Mouse (Mus musculus): ENCODE data around the gene Phactr1.

Gene Phactr1

DNA sequence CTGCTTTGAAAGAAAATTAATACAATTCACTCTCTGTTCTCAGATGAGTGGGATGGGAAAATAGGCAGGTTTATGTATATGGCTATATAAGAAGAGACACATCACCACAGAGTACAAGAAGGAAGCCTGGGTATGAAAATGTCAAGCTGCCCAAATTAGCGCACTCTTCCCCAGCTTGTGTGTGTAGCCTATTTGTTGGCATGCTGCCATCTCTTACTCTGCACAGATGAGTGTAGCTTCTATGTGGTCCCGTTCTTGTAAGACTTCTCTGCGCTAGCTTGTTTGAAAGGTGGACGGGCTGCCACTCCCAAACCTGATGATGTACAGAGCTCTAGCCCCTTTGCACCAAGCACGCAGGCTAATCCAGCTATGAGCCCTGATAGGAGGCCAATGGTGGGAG is 78.7 kb downstream of the Phactr1 start:
- DNase-seq: no peak

DNA sequence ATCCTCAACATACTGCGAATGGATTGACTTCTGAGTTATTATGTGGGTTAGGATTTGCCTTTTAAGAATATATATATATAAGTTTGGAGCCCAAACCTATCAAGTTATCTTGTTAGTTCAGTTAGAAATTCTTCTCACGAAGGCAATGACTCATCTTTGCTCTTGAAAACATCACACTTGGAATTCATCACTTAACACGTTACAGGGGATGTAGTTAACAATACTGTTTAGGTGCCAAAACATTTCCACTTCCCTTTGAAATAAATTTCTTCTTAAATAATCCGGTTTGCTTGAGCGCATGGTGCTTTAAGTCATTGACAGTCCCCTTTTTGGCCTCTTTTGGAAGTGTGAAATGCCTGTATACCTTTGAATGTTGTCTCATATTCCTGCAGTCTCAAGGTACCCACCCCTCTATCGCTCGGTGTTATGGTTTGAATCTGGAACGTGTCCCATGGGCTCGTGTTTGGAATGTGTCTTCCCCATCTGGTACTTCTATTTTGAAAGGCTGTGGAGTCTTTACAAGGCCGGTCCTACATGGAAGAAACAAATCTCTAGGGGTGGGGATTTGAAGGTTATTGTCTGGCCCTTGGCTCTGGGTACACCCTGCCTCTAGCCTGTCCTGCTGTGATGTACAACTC is 80.6 kb downstream of the Phactr1 start:
- no peak for DNase-seq

DNA sequence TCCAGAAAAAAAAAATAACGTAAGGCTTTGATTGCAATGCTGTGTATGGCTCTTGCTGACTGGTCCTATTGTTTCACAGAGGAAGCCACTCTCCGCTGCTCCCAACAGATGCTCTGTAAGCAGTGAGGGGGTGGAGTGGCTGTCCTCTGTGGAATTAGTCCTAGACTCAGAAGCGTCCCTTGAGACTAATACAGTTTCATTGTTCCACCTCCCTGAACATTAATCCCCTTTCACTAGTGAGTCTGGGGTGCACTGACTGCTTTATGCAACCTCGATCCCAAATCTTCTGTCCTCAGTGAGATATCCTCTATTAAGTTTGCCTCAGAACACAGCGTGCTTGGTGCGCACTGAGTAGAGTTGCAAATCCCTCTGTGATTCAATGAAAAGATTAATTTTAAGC is 91.9 kb downstream of the Phactr1 start:
- no peak for DNase-seq

DNA sequence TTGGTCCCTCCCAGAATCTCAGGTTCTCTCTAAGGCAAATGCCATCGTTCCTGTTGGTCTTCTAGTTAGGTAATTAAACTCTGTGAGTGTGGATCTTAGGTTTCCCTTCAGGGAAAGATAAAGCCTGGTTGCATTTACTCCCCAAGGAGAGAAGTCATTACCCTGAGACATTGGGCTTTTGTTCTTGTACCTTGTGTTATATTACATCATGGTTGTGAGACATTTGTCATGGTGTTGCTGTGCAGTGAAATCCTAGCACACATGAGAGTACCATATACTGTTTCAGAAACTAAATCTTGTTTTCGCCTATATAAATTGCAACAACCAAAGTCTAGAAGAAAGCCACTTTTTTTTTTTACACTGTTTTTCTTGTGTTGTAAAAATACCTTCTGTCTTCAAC is 93.6 kb downstream of the Phactr1 start:
- no peak for DNase-seq

DNA sequence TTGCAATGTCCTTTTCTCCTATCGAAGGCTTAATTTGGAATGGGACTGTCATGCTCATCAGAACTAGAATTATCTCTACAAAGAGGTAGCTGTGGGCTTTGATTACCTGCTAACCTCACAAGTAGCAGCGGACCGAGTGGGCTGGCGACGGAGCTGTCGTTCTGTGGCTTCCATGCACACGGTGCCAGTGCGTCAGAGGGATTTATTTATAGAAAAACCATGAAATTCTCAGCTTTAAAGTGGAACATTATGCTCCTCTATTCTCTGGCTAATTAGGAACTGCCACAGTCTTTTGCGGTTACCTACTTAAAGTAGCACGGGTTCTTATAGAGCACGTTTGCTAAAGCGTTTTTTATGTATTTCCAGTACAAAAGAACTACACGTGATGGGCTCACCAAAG is 101.7 kb downstream of the Phactr1 start:
- DNase-seq: no peak

DNA sequence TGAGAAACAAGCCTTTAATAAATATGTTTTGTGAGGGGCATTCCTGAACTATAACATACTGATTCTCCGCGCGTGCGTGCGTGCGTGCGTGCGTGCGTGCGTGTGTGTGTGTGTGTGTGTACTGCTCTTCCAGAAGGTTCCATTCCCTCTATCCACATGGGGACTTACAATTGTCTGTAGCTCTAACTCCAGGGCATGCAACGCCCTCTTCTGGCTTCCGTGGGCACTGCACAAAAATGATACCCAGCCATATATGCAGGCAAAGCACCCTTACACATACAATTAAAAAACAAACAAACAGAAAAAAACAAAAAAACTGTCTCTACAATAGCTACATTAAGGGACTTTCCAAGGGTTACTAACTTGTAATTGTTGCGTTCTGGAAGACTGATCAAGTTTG is 108.8 kb downstream of the Phactr1 start:
- no peak for DNase-seq

DNA sequence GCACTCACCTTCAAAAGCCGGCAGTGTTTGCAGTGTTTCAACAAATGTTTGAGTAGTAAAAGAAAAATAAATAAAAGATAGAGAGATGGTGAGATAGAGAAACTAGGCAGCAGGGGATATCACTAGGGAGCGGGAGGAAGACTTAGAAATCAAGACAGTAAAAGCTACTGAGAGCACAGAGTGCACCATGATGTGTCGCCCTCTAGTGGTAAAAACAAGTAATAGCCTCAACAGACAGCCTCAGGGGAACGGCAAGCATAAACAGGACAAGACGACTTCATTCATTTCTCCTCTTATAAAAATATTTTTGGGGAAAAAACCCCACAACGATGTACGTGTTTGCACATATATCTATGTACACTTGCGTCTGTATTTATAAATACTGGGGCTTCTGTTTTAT is 111.9 kb downstream of the Phactr1 start:
- no peak for DNase-seq

DNA sequence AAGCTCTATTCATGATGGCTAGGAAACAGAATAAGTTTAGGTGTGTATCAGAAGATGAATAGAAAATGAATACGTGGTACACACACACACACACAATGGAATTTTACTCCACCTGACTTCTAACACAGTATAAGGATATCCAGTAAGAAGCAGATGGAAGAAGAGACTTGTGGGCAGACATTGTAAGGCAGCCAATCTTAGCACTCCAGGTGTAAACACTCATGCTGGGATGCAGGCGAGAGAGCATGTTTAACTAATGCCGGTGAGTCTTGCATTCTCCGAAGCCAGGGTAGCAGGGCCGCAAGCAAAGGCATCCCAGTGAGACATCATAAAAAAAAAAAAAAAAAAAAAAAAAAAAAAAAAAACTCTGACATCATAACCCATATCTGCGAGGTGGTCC is 120.1 kb downstream of the Phactr1 start:
- DNase-seq: no peak

DNA sequence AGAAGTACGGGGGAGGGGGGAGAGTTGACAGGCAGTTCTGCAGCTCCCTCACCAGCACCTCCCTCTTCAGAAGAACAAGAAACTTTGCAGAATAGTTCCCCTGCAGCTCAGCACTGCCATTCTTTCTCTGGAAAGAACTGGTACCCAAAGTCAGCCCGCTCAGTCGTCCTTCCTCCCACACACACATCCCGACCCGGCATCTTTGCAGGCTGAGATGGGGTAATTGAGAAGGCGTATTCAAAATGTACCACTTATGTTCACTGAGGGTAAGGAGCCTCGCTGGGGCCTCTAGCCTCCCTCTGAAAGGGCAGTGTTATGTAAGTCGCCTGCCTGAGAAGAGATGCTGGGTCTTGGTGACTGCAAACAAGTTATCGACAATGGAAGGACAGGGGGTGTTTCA is 123.9 kb downstream of the Phactr1 start:
- no peak for DNase-seq

DNA sequence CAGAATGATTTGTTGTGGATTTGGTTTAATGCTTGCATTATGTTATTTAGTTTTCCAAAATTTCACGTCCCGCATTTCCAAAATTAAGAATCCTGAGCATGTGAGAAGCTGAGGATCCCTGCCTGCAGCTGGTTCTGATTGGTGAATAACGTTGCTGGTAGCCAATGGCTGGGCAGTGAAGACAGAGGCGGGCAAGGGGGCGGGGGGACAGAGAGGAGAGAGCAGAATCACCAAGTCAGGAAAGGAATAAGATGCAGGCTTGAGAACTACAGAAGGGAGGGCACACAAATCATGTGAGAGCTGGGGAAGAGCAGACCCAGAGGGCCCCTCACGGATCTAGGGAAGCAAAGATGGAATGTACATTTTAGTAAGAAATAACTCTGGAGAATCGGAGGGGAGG is 132.3 kb downstream of the Phactr1 start:
- no peak for DNase-seq

DNA sequence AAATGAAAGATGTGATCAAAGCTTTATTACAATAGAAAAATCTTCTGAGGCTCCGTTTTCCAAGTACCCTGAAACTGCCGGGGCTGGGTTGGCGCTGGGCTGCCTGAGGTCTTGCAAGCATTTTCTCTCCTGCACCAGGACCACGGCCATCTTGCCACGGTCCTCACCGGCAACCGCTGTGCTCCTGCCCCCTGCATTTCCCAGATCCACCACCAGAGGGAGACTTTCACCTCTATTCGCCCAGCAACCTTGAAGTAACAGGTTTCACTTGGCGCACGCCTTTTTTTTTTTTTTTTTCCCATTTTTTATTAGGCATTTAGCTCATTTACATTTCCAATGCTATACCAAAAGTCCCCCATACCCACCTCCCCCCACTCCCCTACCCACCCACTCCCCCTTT is 138.0 kb downstream of the Phactr1 start:
- DNase-seq: peak; percentile 36

DNA sequence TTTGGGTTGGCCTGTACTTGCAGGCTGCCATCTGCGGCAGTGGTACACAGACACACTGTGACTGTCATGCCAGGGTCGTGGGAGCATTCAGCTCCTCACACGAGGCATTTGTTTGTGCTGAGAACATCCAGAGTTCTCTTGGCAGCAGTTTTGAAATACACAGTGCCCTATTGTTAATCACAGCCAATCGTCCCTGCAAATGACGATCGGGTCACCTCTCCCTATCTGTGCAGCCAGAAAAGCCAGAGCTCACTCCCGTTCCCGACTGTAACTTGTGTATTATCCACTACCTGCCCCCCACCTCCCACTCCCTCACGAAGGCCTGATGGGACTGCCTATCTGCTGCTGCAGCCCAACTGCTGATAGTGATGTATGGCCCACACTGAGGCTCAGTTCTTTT is 140.1 kb downstream of the Phactr1 start:
- no peak for DNase-seq

DNA sequence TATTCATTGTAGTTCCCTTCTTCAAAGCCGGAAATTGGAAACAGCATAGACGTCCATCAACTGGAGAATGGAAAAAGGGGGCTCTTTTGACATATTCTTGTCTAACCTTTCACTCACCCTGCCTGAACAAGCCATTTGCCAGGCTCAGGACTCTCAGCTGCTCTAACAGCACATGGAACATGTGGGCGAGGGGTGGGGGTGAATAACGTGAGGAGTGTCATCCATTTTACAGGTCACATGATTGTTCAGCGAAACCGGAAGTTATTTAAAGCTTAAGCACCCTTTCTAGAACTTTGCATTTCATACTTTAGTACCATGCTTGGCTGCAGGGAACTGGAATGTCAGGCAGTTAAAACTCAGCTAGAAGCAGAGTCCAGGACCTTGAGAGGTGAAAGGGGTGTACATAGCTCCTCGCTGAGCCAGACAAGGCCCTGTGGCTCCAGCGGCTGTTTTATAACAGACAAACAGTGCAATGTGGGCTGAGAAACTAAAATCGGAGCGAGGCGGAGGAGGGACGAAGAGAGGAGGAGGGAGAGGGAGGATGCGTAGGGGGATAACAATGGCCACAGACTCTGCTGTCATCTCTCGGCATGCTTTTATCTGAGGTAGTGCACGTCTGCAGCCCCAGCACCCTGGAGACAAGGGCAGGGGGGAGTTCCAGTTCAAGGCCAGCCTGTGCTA is 141.1 kb downstream of the Phactr1 start:
- no peak for DNase-seq

DNA sequence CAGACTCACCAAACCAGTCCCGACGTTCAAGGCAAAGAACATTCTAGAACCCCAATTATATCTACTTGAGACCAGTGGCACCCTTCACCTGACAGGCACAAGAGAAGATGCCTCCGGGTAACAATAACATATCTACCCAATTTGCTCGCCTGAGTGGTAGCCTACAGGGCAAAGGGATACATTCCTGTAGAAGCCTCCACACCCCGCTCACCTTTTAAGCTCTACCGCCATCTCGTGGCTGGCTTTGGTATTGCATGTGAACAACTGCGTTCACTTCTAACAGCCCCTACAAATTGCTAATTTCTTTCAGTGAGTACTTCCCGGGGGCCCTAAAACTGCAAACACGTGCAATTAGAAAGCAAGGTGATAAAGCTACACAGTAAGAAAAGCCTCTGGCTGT is 142.1 kb downstream of the Phactr1 start:
- peak; percentile 69 for DNase-seq

DNA sequence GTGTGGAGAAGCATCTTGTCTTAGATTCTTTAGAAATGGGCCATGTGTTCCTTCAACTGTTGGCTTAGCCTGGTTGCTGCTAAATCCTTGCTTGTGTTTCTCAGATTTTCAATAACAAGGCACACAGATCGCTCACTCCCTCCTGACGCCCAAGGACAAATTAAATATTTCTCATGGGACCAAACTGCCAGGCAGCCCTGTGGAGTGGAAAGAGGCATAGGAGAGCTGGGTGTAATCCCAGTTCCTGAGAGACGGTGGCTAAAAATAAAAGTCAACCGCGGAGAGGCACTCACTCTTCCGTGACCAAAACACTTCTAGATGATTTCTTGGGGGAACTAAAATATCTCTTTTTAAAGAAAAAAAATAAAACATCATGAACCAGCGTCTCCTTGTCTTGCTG is 143.5 kb downstream of the Phactr1 start:
- DNase-seq: no peak

DNA sequence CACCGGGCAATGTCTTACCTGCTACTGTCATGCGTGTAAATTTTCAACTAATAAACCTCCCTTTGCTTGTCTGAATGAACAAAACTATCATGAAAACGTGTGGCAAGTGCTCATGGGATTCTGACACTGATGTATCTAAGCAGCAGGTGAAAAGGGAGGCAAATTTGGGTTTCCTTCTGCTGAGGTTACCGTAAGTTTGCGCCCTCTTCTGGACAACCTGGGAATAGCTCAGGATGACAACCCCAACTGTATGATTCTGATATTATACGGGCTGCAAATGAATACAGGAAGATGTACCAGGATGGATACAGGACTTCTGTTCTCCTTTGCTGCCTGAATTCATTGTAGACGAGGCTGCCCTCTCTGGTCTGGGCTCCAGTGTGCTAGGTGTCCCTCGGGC is 146.2 kb downstream of the Phactr1 start:
- DNase-seq: peak; percentile 45

DNA sequence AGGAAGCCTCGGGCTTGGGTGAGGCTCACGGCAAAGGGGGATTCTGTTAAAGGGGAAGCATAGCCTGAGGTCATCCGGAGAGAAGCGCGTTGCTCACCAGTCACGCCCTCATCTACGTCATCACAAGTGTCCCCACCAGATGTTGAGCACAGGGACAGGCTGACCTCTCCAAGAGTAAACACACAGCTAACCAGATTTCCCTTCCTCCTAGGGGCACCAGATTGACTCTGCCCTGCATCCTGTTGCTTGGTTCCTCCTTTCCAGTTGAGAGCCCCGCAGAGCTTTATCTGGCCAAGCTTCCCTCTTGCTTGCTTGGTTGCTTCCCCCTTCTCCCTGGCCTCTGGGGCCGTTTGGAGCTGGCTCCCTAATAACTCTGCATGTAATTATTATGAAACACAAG is 148.6 kb downstream of the Phactr1 start:
- no peak for DNase-seq

DNA sequence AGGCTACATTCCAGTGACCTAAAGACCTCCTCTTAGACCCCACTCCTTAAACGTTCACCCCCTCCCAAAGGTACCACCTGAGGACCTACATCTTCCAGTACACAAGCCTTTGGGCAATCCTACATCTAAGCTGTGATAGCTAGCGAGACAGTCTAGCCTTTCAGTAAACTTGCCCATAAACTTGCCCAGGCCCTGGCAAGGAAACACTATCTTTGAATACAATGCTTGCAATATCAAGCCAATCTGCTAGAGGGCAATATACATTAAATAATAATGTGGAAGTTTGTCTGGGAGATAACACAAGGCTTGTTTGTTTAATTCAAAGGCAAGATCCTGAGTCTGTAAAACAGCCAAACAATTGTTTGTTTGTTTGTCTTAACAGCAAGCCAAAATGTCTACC is 155.0 kb downstream of the Phactr1 start:
- DNase-seq: no peak

DNA sequence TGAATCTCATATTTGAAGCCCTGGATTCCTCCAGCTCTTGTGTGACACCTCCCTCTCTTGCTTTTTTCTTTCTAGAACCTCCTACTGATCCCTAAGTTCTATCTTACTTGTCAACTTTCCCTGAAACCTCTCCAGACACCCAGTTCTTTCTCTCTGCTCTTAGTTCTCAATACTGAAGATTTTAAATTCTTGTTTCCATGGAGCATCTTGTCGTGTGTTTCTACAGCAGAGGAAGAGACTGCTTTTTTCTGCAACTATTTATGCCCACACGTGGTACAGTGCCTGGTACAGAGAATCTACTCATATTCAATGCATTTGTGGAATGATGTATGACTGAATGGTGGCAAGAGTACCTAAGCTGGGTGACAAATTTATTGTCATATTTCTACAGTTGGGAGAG is 158.9 kb downstream of the Phactr1 start:
- no peak for DNase-seq

DNA sequence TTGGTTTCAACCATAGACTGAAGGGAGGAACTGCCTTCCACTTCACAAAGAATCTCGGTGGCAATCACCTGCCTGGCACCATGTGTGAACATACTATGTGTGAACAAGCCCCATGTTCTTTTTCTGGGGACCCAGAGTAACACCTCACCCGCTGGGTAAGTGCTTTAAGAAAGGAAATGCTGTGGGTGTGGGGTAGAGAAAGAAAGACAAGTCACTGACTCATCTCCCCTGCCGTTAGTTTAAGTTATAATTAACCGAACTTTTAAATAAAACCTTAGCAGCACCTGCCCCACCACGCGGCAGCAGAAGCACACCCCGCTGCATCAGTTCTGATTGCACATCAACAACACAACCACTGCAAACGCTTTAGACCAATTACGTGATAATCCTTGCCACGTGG is 171.7 kb downstream of the Phactr1 start:
- DNase-seq: no peak

DNA sequence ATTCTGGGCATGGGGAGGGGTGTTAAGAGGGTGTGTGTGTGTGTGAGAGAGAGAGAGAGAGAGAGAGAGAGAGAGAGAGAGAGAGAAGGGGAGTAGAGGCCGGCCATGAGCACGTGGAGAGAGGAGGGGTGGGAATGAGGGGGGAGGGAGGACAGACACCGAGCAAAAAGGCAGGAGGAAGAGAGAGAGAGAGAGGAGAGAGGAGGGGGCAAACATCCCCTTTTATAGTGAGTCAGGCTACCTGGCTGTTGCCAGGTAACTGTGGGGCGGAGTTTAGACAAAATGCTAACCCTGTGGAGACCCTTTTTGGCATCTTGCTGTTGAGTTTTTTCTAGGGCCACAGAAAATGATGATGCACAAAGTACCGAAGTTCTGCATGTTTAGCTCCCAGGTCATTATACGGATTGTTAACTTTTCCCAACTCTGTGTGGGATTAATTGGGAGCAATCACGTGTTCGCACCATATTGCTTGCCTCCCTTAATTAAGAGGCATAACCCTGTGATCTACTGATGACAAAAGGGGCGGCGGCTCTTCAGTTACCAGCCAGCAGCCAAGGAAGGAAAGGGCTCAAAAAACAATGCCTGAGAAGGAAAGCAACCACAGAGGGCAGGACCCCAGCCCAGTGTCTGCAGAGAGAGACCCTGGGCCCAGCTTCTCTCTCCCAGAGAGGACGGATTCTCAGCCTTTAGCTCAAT is 173.6 kb downstream of the Phactr1 start:
- DNase-seq: no peak

DNA sequence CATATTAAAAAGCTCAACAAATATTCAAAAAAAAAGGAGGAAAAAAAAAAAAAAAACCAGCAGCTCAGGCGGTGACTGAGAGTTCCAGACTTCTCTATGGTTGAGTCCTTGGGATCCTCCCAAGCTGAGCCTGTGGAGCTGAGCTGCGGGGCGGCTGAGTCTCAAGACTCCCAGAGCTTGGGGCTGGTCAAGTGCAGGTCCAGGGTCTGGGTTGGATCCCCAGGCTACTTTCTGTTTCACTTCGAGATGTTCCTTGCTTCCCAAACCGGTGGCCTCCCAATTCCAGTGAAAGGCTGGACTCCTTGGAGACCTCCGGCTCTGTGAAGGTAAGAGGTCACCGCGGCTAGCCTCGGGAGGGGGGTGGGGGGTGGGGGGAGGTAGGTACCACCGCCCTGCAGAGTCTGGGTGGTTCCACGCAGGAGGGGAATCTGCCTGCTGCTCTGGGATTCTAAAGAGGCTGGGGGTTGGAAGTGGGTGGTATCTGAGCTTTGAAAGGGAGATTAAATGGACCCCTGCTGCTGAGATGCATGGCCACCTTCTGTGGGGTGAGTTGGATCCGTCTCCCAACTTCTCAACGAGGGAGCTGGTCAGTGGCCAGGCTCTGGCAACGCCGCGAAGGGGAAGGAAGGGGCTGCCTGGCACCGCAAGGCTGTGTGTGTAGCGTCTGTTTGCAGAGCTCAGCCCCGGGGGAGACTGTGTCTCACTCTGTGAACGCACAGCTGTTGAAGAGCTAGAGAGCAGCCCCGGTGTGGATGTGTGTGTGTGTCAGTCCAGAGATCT is 185.9 kb downstream of the Phactr1 start:
- DNase-seq: peak; percentile 20

DNA sequence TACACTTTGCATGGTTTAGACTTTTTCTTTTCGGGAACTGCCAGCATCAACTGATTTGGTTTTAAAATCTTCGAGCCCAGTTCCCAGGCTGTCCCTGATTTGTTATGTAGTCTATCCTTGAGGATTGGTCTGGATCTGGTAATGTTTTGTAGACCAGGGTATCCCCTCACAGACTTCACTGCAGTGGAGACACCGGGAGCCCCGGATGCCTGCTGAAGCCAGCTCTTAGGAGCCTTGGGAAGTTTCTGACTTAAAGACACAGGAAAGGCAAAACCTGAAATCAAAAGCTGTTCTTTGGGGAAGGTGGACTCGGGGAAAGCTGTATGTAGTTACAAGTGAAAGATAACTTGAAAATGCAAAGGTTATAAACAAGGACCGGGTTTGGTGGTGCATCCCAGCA is 186.6 kb downstream of the Phactr1 start:
- DNase-seq: no peak

DNA sequence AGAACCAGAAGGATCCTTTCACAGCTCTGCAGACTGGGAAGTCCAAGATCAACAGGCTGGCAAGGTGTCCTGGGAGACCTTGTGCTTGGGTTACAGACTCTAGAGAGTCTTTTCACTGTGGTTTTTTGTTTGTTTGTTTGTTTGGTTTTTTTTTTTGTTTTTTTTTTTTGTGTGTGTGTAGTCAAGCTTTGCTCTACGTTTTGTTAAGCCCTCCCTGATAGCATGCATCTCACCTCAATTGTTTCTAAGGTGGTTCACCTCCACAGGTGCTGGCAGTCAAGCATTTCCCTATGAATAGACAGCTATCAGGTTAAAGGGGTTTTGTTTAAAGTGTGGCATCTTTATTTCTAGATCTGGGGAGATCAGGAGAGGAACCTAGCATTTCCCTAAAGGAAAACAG is 191.7 kb downstream of the Phactr1 start:
- DNase-seq: no peak

All from cerebellum, adult 11 months (tissue).